Mouse (Mus musculus) brown adipose tissue, adult 24 weeks (tissue): Measurements from ENCODE around the gene Kcnk7. TPM values are rescaled to one million over a fixed set of nuclear protein-coding genes. Genes with fewer than 3 reads are reported as not detected.
A peak's percentile ranks its signal among the peaks of the same experiment; 100 is the strongest.

ENCODE experiments used
- H3K27ac ChIP-seq: fragments of 200-500 bp; replicated peaks from 2 replicates; pipeline ENCODE4 v1.5.1; 2012; ENCODE audit warnings: low read depth, mild to moderate bottlenecking, low read length
- H3K4me1 ChIP-seq: fragments of 200-500 bp; 2 replicates; pipeline ENCODE4 v1.6.1; 2012; ENCODE audit warnings: low read length, mixed read lengths; ENCODE audit not compliant: control insufficient read depth, insufficient read depth, insufficient read length
- H3K4me3 ChIP-seq: fragments of 200-500 bp; 2 replicates; pipeline ENCODE4 v1.5.1; 2012; ENCODE audit warnings: low read depth, mild to moderate bottlenecking, low read length, moderate library complexity; ENCODE audit not compliant: insufficient read depth
- polyA plus RNA-seq: library from polyadenylated mRNA; stranded (reverse); fragments of >200 nt; gene quantifications from 2 replicates; pipeline ENCODE4 v1.2.4, GENCODE M21; 2012; ENCODE audit not compliant: missing spikeins, insufficient read depth, insufficient read length

Gene Kcnk7
- polyA plus RNA-seq, 1 experiment: not detected

DNA sequence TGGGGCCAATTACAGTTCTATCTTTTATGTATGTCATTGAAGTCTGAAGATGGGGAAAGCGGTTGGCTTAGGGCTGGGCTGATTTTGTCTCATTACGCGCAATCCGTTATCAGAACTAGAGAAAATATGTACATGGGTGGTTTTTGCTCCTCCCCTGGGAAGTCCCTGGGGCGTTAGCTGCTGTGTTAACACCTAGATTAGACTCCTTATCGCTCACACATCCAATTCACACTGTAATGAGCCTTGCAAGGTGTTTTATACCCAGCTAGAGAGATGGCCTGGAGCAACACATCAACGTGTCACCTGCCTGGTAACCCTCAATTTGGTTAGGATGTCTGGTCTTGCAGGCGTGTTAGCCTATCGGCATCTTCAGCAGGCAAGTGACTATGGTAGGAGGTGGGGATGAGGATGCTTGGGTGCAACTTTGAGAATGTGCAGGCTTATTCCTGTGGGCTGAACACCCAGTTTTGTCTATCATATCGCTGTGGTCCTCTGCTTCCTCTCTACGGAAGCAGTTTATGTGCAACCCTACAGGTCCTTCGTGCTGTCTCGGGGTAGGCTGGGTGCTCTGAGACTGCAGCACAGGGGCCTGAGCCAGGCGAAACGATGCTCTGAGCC is 22.9 kb downstream of the Kcnk7 start:
- H3K4me1 ChIP-seq: peaks cover 17% of the 10 kb centered on the region
- H3K27ac ChIP-seq: peak overlapping the region; percentile 61
- peak overlapping the region; percentile 82 for H3K4me3 ChIP-seq

- H3K4me1 ChIP-seq: peaks cover 17% of the 10 kb centered on the region
- peak overlapping the region; percentile 61 for H3K27ac ChIP-seq
- H3K4me3 ChIP-seq: peak overlapping the region; percentile 82
These were observed 23.5 kb downstream of the Kcnk7 start for GRCm38 (mm10) chr19:5727701-5728100.

DNA sequence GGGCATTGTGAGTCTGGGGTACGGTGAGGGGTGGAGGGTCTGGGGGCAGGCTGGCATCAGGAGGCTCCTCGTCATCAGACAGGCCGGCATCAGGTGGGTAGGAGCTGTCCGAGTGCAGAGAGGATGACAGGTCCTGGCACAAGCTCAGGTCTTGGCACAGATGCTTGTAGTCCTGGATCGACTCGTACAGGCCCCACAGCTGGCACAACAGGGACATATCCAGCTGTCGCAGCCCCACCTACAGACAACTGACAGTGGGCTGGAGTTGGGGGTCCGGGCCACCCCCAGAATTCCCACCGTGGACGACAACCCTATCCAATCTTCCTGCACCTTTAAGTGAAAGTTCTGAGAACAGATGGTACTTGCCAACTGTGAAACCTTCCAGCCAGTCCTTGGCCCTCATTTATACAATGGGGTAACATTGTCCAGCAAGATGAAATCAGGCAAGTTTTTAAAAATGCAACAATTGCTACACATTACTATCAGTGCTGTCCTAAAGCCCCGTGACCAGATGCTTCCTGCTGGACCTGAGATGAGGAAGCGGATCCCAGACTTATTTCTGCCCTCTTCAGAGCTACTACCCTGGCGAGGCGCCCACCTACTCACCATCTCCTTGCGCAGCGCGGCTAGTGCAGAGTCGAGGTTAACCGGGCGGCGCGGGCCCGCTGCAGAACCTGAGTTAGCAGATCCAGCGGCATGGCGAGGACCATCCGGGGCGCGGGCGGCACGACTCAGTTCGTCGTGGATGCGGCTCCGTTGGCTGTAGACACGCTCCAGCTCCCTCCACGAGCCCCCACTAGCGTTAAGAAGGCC is 24.7 kb downstream of the Kcnk7 start:
- H3K4me1 ChIP-seq: peaks cover 16% of the 10 kb centered on the region
- peak overlapping the region; percentile 82 for H3K4me3 ChIP-seq
- peak overlapping the region; percentile 73 for H3K27ac ChIP-seq

- peak within 1 kb of the TSS; percentile 73 for H3K27ac ChIP-seq
- peak within 1 kb of the TSS; percentile 82 for H3K4me3 ChIP-seq
- H3K4me1 ChIP-seq: peaks cover 11% of the 10 kb centered on the region
These were observed 25.3 kb downstream of the Kcnk7 start, which contains the start of gene Fam89b for GRCm38 (mm10) chr19:5729444-5729815. Gene Fam89b, minus strand, starts transcription at chr19:5729653.

GRCm38 (mm10) chr19:5730314-5731186 is 26.4 kb downstream of the Kcnk7 start:
- H3K27ac ChIP-seq: no peak overlapping the region
- peak overlapping the region; percentile 66 for H3K4me3 ChIP-seq
- peaks cover 11% of the 10 kb centered on the region for H3K4me1 ChIP-seq

DNA sequence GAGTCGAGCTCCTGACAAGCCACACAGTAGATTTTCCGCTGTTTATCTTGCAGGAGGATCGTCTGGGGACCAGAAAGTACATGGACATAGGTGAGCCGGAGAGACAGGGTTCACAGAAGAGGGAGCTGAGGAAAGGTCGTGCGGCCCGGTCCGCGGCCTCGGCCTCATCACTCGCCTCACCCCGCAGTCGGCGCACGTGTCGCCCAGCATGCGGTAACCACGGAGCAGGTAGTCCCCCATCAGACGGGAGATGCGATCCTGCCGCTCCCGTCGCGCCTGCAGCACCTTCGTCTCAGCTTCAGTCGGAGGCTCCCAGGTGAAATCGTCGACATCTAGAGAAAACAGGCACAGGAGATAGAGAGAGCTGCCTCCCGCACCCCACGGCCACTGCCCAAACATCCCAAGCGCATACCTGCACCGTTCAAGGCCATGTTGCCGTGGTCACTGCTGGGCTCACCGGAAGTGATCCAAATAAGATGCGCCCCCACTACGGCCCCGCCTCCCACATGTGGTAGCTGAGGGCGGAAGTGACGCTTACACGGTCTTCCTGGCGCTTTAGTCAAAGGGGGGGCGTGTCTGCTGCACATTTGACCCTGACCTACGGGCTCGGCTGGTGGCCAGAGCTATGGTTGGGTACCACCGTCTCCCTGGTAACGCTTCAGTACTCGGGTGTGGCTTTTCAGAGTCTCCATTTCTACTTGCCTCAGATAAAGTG is 27.3 kb downstream of the Kcnk7 start:
- Histone ChIP-seq H3K4me1 (peaks cover 11% of the 10 kb centered on the region), H3K27ac (0 out of 2 replicates have a peak overlapping the region, but pooled peaks have one; percentile 14), H3K4me3 (peak overlapping the region; percentile 66)

DNA sequence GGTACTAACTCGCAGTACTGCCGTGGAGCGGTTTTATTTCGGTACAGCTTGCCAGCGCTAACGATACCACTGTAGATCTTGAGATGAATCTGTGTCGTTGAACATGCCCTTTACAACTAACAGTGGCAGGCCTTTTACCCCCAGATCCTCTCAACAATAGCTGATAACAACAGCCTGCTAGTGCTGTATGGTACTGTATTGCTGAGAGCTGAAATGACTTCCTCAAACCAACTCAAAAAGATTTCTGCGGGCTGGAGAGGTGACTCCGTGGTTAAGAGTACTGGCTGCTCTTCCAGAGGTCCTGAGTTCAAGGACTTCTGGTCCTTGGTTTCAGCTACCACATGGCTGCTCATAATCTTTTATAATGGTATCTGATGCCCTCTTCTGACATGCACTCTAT is 30.2 kb downstream of the Kcnk7 start:
- H3K27ac ChIP-seq: no peak overlapping the region
- H3K4me1 ChIP-seq: peaks cover 3% of the 10 kb centered on the region
- H3K4me3 ChIP-seq: no peak overlapping the region

DNA sequence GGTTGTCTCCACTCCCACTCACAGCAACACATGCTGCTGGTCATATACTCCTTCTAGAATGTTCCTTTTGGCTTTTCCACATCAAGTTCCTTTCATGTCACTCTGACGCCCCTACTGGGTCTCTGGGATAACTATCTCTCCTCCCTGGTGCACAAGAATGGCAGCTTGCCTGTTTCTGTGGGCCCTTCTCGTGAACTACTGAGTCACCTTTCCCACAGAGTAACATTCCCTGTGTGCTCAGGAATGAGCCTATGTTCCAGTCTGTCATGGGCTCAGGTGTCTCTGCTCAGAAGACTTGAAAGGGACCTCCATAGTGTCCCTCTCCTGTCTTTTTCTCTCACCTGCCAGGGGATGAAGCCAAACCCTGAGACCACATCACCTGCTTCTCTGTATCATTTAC is 35.3 kb downstream of the Kcnk7 start:
- peaks cover 7% of the 10 kb centered on the region for H3K4me1 ChIP-seq
- H3K27ac ChIP-seq: peak overlapping the region; percentile 94
- H3K4me3 ChIP-seq: no peak overlapping the region

GRCm38 (mm10) chr19:5740320-5741317 is 36.5 kb downstream of the Kcnk7 start, which contains the start of gene Ltbp3:
Gene Ltbp3, plus strand, starts transcription at chr19:5740904.
- H3K27ac ChIP-seq: peak within 1 kb of the TSS; percentile 94
- H3K4me1 ChIP-seq: peaks cover 7% of the 10 kb centered on the region
- peak within 1 kb of the TSS; percentile 67 for H3K4me3 ChIP-seq

DNA sequence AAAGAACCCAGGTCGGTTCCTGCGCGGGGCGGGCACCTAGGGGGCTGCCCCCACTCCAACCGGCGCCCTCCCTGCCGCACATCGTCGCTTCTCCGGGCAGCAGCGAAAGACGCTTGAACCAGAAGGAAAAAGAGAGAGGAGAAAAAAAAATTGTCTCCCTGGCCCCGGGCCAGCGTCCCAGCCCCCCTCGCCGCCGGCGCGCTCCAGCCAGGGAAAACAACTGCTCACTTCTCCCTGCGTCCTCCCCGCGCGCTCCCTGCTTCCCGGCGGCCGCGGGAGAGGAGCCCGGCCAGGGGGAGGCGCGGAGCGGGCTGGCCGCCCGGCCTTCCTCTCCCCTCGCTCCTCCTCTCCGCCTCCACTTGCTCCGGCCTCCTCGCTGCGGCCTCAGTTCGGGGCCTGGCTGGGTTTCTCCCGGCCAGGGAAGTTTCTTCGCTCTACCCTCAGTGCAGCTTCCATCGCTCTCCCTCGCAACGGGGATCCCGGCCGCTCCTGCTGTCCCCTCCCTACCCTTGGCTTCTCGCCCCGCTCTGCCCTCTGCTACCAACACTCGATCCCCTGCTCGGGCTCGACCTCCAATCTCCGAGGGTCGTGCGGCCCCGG is 37.6 kb downstream of the Kcnk7 start:
- Histone ChIP-seq H3K4me3 (peak overlapping the region; percentile 67), H3K27ac (peak overlapping the region; percentile 89), H3K4me1 (peaks cover 7% of the 10 kb centered on the region)

DNA sequence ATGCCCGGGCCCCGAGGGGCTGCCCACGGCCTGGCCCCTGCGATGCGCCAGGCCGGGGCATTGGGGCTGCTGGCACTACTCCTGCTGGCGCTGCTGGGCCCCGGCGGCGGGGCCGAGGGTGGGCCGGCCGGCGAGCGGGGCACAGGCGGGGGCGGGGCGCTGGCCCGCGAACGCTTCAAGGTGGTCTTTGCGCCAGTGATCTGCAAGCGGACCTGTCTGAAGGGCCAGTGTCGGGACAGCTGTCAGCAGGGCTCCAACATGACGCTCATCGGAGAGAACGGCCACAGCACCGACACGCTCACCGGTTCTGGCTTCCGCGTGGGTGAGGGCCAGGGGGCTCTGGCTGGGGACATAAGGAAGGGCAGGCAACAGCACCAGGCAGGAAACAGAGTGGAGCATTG is 38.1 kb downstream of the Kcnk7 start:
- Histone ChIP-seq H3K4me3 (peak overlapping the region; percentile 67), H3K4me1 (peaks cover 7% of the 10 kb centered on the region), H3K27ac (peak overlapping the region; percentile 78)

DNA sequence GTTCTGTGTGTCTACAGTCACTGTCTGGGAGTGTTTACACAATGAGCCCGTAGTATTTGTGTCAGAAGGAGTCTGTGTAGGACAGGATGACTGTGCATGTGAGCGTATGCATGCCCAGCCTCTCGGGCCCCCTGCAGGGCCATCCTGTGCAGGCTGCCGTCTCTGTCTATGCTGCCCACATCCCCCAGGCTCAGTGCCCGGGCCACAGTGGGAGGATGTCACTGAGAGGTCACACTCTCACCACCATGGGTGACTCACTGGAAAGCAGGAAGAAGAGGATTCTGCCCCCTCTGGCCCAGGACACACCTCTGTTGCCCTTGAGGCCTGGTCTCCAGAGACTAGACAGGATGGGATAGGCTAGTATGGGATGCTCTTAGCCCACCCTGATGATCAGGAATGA is 39.4 kb downstream of the Kcnk7 start:
- H3K4me3 ChIP-seq: peak overlapping the region; percentile 67

More for the DNA sequence above, 39.4 kb downstream of the Kcnk7 start:
- H3K4me1 ChIP-seq: peaks cover 7% of the 10 kb centered on the region
- H3K27ac ChIP-seq: no peak overlapping the region
